Mouse (Mus musculus) limb, embryonic 14.5 days (tissue): ENCODE results near the gene Chac1. TPM values are rescaled to one million over a fixed set of nuclear protein-coding genes. Genes with fewer than 3 reads are reported as not detected.

Source experiments
- ATAC-seq: fragments of 200-750 bp; cut with Nextera tagmentation; 2 replicates; pipeline ENCODE4 v1.8.0; 2017; ENCODE audit warnings: low read depth, moderate number of reproducible peaks, moderate TSS enrichment; ENCODE audit not compliant: low FRiP score
- DNase-seq: peaks from one replicate; pipeline ENCODE4 v3.0.0-alpha.2; 2015; ENCODE audit warnings: low spot score
- H3K27ac ChIP-seq: fragments of 300-500 bp; sonication (generic); replicated peaks from 2 replicates; pipeline ENCODE4 v1.5.1; 2014; ENCODE audit warnings: low read depth, mild to moderate bottlenecking, low read length, moderate library complexity, mixed read lengths
- H3K27me3 ChIP-seq: fragments of 300-500 bp; sonication (generic); 2 replicates; pipeline ENCODE4 v1.6.1; 2014; ENCODE audit warnings: low read length, mixed read lengths; ENCODE audit not compliant: control insufficient read depth, insufficient read depth
- H3K36me3 ChIP-seq: fragments of 300-500 bp; sonication (generic); 2 replicates; pipeline ENCODE4 v1.6.1; 2014; ENCODE audit warnings: mild to moderate bottlenecking, low read length, moderate library complexity, mixed read lengths; ENCODE audit not compliant: control insufficient read depth, insufficient read depth
- H3K4me1 ChIP-seq: fragments of 300-500 bp; sonication (generic); 2 replicates; pipeline ENCODE4 v1.6.1; 2014; ENCODE audit warnings: antibody characterized with exemption, low read length, mixed read lengths; ENCODE audit not compliant: control insufficient read depth, insufficient read depth
- H3K4me2 ChIP-seq: fragments of 300-500 bp; sonication (generic); replicated peaks from 2 replicates; pipeline ENCODE4 v1.6.1; 2014; ENCODE audit warnings: low read depth, mild to moderate bottlenecking, low read length, moderate library complexity; ENCODE audit not compliant: severe bottlenecking
- H3K4me3 ChIP-seq: fragments of 300-500 bp; sonication (generic); replicated peaks from 2 replicates; pipeline ENCODE4 v1.5.1; 2014; ENCODE audit warnings: low read length
- H3K9ac ChIP-seq: fragments of 300-500 bp; sonication (generic); 2 replicates; pipeline ENCODE4 v1.6.1; 2014; ENCODE audit warnings: mild to moderate bottlenecking, low read depth, low read length, moderate library complexity; ENCODE audit not compliant: severe bottlenecking
- H3K9me3 ChIP-seq: fragments of 300-500 bp; sonication (generic); 2 replicates; pipeline ENCODE4 v1.6.1; 2016; ENCODE audit warnings: low read length; ENCODE audit not compliant: control insufficient read depth
- POLR2A ChIP-seq: fragments of 200-500 bp; IDR thresholded peaks from 2 replicates; pipeline ENCODE4 v1.8.0; 2012; ENCODE audit warnings: inconsistent platforms, mild to moderate bottlenecking, moderate library complexity, borderline replicate concordance; ENCODE audit not compliant: insufficient read depth, insufficient read length; ENCODE audit errors: extremely low read depth
- WGBS: fragments of 180-500 bp; shearing (Covaris S2); extraction: QIAGEN DNeasy Blood & Tissue Kit; methylation state at CpG from one replicate; pipeline ENCODE4 v1.1.7; 2014; 5-methylcytosine and 5-hydroxymethylcytosine counted together
- polyA plus RNA-seq, 2 experiments: library from polyadenylated mRNA; depleted of rRNA in 1 of 2; stranded (reverse) in 1 of 2; unstranded in 1 of 2; fragments of >200 nt; fragmentation: Nextera tagmentation in 1 of 2; extraction: Ambion mirVana in 1 of 2; gene quantifications; 2 replicates each; pipeline versions ENCODE4 v1.2.1 to v1.2.3; 2012 to 2014

Gene Chac1
- polyA plus RNA-seq, 2 experiments: 0.48 to 0.94 TPM

GRCm38 (mm10) chr2:119321771-119322586 is 29.1 kb upstream of the Chac1 start:
- peak overlapping the region; percentile 40 for H3K4me3 ChIP-seq
- H3K27me3 ChIP-seq: peaks cover 64% of the 10 kb centered on the region
- no peak for DNase-seq
- H3K4me2 ChIP-seq: peak overlapping the region; percentile 72
- no peaks in the 10 kb centered on the region for H3K9me3 ChIP-seq
- H3K4me1 ChIP-seq: peaks cover 32% of the 10 kb centered on the region
- H3K9ac ChIP-seq: peak overlapping the region; percentile 43
- no peak overlapping the region for H3K27ac ChIP-seq
- WGBS: 3% methylated on average over 46 of the region's 48 CpGs
- ATAC-seq: no peak
- TF ChIP-seq POLR2A: no peak
- H3K36me3 ChIP-seq: no peaks in the 10 kb centered on the region

GRCm38 (mm10) chr2:119322587-119323300 is 28.3 kb upstream of the Chac1 start:
- Histone ChIP-seq H3K9ac (peak overlapping the region; percentile 43), H3K4me2 (peak overlapping the region; percentile 72), H3K27ac (no peak overlapping the region), H3K4me3 (peak overlapping the region; percentile 40), H3K36me3 (no peaks in the 10 kb centered on the region), H3K9me3 (no peaks in the 10 kb centered on the region), H3K4me1 (peaks cover 32% of the 10 kb centered on the region), H3K27me3 (peaks cover 71% of the 10 kb centered on the region)
- no peak for TF ChIP-seq POLR2A
- WGBS: 8% methylated on average over 36 of the region's 39 CpGs
- ATAC-seq: 0 out of 2 replicates have a peak, but pooled peaks have one; percentile 9
- no peak for DNase-seq

GRCm38 (mm10) chr2:119323866-119324575 is 27.0 kb upstream of the Chac1 start:
- Histone ChIP-seq H3K9ac (no peak overlapping the region), H3K4me3 (peak overlapping the region; percentile 43), H3K27ac (no peak overlapping the region), H3K9me3 (no peaks in the 10 kb centered on the region), H3K4me2 (peak overlapping the region; percentile 84; the same call in 1 of the 2 replicates), H3K27me3 (peaks cover 84% of the 10 kb centered on the region), H3K4me1 (peaks cover 32% of the 10 kb centered on the region), H3K36me3 (no peaks in the 10 kb centered on the region)
- no peak for TF ChIP-seq POLR2A
- ATAC-seq (no peak), DNase-seq (no peak)
- WGBS: 6% methylated on average over 28 of the region's 32 CpGs

- Histone ChIP-seq H3K27ac (no peak overlapping the region), H3K4me3 (peak overlapping the region; percentile 43), H3K9me3 (no peaks in the 10 kb centered on the region), H3K27me3 (peaks cover 89% of the 10 kb centered on the region), H3K9ac (no peak overlapping the region), H3K4me2 (peak overlapping the region; percentile 84), H3K4me1 (peaks cover 32% of the 10 kb centered on the region), H3K36me3 (no peaks in the 10 kb centered on the region)
- TF ChIP-seq POLR2A: no peak
- ATAC-seq: no peak
- 2% methylated on average over 30 of the region's 32 CpGs for WGBS
- no peak for DNase-seq
These were observed 26.3 kb upstream of the Chac1 start for GRCm38 (mm10) chr2:119324576-119325318.
